Mouse (Mus musculus): Measurements from ENCODE around the gene Prdx5.

The Prdx5 gene

GRCm38 (mm10) chr19:6892512-6892911 is 17.4 kb downstream of the Prdx5 start:
- DNase-seq (ENCODE audit: low read depth, low spot score): no peak

GRCm38 (mm10) chr19:6877965-6878364 is 31.9 kb downstream of the Prdx5 start:
- no peak for DNase-seq (ENCODE audit: low read depth, low spot score)

GRCm38 (mm10) chr19:6876799-6877198 is 33.1 kb downstream of the Prdx5 start:
- no peak for DNase-seq (ENCODE audit: low read depth, low spot score)

DNA sequence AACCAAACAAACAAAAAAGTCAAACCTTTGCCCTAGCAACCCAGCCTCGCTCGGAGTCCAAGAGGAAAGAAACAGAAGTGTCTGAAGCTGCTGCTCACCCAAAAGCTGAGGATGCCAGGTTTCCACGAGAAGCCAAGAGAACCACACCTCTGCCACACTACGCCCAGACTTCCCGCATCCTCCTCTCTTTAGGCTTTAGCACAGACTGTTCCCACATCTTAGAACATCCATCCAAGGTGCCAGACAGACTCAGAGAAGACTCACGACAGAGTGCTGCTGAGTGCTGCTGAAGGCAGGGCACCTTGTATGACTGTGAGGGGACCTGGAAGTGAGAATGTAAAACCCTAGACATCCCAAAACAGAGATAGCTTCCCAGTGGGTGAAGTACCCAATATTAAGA is 34.1 kb downstream of the Prdx5 start:
- DNase-seq (ENCODE audit: low read depth, low spot score): no peak

DNA sequence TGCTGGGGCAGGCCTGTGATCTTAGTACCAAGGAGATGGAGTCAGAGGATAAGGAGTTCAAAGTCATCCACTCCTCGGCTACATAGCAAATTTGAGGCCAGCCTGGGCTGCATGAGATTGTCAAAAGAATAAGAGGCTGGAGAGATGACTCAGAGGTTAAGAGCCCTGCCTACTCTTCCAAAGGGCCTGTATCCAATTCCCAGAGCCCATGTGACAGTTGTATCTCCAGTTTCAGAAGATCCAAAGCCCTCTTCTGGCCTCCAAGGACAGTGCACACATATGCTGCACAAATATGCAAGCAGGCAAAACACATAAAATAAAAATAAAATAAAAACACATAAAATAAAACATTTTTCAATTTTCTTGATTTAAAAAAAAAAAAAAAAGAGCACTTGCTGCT is 35.6 kb downstream of the Prdx5 start:
- no peak for DNase-seq (ENCODE audit: low read depth, low spot score)

- no peak for DNase-seq (ENCODE audit: low read depth, low spot score)
Observed at GRCm38 (mm10) chr19:6872701-6873100, 37.2 kb downstream of the Prdx5 start.

GRCm38 (mm10) chr19:6871574-6872271 is 38.2 kb downstream of the Prdx5 start:
- no peak for DNase-seq (ENCODE audit: low read depth, low spot score)

DNA sequence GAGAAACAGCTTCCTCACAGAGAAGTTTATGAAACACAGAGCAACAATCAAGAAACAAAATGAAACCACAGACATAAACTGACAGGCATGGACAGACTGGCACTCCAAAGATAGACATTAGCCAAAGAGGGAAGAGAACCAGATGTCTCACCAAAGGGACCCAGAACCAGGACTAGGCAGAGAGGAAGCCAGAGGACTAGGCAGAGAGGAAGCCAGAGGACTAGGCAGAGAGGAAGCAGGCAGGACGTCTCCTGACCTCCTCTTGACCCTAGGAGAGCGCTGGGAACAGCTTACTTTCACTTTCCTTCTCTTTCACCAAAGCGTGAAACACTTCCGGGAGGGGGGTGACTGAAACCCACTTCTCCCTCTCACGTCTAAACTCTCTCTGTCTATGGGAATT is 40.6 kb downstream of the Prdx5 start:
- DNase-seq (ENCODE audit: low read depth, low spot score): no peak

- DNase-seq (ENCODE audit: low read depth, low spot score): no peak
Observed at GRCm38 (mm10) chr19:6861451-6861850, 48.5 kb downstream of the Prdx5 start.

DNA sequence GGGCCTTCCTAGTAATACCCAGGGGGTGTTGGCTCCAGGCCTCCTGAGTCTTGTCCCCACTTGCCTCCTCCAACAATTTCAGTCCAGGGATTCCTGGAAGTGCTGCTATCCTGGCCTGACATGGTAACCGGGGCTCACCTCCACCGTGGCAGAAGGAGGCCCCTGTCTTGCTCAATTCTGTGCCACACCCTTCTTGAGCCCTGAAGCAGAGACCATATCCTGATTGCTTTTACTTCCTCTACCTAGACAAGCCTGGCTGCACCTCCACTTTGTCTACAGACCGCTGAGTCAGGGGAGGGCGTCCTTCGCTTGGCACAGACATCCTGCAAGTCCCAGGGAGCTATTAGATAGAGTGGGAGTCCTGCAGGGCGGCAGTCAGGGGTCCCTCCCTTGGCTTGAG is 49.2 kb downstream of the Prdx5 start:
- no peak for DNase-seq (ENCODE audit: low read depth, low spot score)

- DNase-seq (ENCODE audit: low read depth, low spot score): no peak
Observed at GRCm38 (mm10) chr19:6859971-6860370, 49.9 kb downstream of the Prdx5 start.

DNA sequence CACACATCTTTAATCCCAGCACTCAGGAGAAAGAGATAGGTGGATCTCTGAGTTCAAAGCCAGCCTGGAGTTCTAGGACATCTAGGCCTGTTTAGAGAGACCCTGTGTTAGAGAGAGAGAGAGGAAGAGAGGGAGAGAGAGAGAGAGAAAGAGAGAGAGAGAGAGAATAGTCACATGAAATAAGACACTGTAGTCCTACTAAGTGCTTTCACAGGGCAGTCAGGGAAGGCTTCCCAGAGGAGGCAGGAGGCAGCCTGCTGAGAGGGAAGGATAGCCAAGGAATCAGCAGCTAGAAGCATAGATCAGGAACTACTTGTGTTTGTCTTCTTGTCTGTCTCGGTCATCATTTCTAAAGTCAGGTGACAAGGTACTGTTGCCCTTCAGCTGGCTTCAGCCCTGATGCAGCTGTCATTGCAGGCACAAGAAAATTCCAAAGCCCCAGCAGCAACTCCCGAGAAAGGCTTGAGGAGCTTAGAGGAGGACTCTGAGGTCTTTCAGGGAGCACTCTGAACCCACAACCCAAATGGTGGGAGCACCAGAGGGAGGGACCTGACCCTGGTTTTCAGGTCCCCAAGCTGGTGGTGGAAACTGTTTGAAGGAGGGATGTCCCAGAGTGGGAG is 50.8 kb downstream of the Prdx5 start:
- DNase-seq (ENCODE audit: low read depth, low spot score): no peak

DNA sequence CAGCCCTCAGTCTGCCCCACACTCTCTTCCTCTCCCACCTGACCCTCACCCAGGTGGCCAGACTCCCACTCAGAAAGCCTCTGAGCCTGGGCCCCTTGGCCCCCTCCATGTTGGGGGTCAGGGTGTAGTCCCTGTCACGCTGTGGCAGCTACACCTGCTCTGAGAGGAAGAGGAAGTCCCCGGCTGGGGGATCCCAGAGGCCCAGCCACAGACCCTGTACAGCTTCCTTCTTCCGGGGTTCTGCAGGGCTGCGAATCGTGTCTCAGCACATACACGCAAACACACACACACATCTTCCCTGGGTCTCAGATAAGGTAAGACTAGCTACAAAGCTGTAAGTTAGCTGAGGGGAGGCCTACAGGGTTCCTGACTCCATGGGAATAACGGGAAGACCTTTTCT is 51.9 kb downstream of the Prdx5 start, which contains the start of gene Ccdc88b:
Gene Ccdc88b (minus strand): TSS at position 181 of the 400 bp plus-strand sequence.
- DNase-seq (ENCODE audit: low read depth, low spot score): no peak

DNA sequence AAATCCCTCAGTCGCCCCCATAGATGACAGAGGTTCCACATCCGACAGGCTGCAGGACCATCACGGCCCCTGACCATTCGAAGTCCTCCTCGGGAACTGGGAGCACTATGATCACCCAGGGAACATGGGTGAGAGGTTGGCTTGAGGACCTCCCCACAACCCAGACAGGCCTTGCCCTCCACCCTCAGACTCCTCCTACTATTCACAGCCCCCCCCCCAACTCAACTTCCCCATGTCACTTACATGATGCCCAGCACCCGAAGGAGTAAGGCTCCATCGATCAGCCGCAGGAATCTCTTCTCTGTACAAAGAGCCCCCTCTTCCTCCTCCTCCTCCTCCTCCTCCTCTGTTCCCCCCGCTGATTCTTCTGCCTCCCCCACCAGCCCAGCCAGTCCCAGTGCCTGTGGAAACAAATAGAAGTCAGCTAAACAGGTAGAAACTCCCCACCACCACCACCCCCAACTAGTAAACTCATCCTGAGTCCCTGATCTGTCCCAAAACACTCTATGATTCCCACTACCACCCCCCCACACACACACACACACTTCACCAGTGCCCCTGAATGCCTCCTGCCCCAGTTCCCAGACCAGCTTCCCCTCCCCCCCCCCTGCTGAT is 52.4 kb downstream of the Prdx5 start:
- no peak for DNase-seq (ENCODE audit: low read depth, low spot score)

GRCm38 (mm10) chr19:6857003-6857360 is 52.9 kb downstream of the Prdx5 start:
- no peak for DNase-seq (ENCODE audit: low read depth, low spot score)
